Mouse (Mus musculus) spleen, adult 18-20 months (tissue): Measurements from ENCODE around the gene Doc2a.
A peak's percentile ranks its signal among the peaks of the same experiment; 100 is the strongest.
"Not testable (repeated sequence)": the region's sequence is repeated elsewhere in the genome, so short reads cannot be mapped to it uniquely, and the experiment has no call there.

Experiments
- DNase-seq, 2 experiments: peaks; one replicate each; pipeline ENCODE4 v3.0.0; 2022; ENCODE audit warnings: mixed read lengths in 2 of 2

The Doc2a gene

GRCm38 (mm10) chr7:126870520-126870891 is 23.3 kb downstream of the Doc2a start:
- no peak for DNase-seq

- no peak for DNase-seq
Observed at GRCm38 (mm10) chr7:126877239-126877638, 30.0 kb downstream of the Doc2a start.

- DNase-seq = no peak
Observed at GRCm38 (mm10) chr7:126881040-126881439, 33.8 kb downstream of the Doc2a start.

- DNase-seq = no peak
Observed at GRCm38 (mm10) chr7:126883731-126884181, 36.5 kb downstream of the Doc2a start.

GRCm38 (mm10) chr7:126884286-126885164 is 37.3 kb downstream of the Doc2a start, which contains the start of gene Taok2:
TSS of gene Taok2 (minus strand) at chr7:126884703.
- DNase-seq = peak; percentile 87 to 93

- DNase-seq = no peak
Observed at GRCm38 (mm10) chr7:126887281-126887680, 40.1 kb downstream of the Doc2a start.

GRCm38 (mm10) chr7:126888852-126889251 is 41.6 kb downstream of the Doc2a start:
- no peak for DNase-seq

GRCm38 (mm10) chr7:126896912-126897311 is 49.7 kb downstream of the Doc2a start:
- no peak for DNase-seq

- peak; percentile 10 to 27 for DNase-seq
Observed at GRCm38 (mm10) chr7:126897390-126898101, 50.3 kb downstream of the Doc2a start.

GRCm38 (mm10) chr7:126898102-126898990 is 51.1 kb downstream of the Doc2a start:
- peak; percentile 92 to 99 for DNase-seq

GRCm38 (mm10) chr7:126899781-126900180 is 52.6 kb downstream of the Doc2a start:
- DNase-seq = not testable (repeated sequence)
